Mouse (Mus musculus) liver, adult 2 months (tissue): Measurements from ENCODE around the gene Adamts17.

Experiments
- CTCF ChIP-seq: fragments of 200-500 bp; IDR thresholded peaks from 2 replicates; pipeline ENCODE4 v1.5.1; 2011; ENCODE audit warnings: low read depth, low read length, control low read depth
- POLR2A ChIP-seq: fragments of 200-500 bp; IDR thresholded peaks from 2 replicates; pipeline ENCODE4 v1.6.1; 2011; ENCODE audit warnings: low read length, control low read depth; ENCODE audit not compliant: insufficient read depth; ENCODE audit errors: extremely low read depth

GRCm38 (mm10) chr7:66859220-66859619, 19.7 kb downstream of the Adamts17 start:
- no peak for TF ChIP-seq CTCF
- TF ChIP-seq POLR2A, result no peak
